Mouse (Mus musculus) left cerebral cortex, postnatal 4 days (tissue): ENCODE measurements around the gene Prmt9. TPM values are rescaled to one million over a fixed set of nuclear protein-coding genes. Genes with fewer than 3 reads are reported as not detected.
A peak's percentile ranks its signal among the peaks of the same experiment; 100 is the strongest.

Experiments used
- DNase-seq: peaks from one replicate; pipeline ENCODE4 v3.0.0-alpha.2; 2022
- intact Hi-C: fragments of 180-260 bp; cut with DNase I; formaldehyde crosslinking; loops from one replicate; pipeline ENCODE4 v1.15.1; 2025
- total RNA-seq, 2 experiments: library from RNA; stranded (reverse); gene quantifications; 2 replicates each; pipeline ENCODE4 v1.2.3; 2021

Prmt9 gene
- total RNA-seq: 10 to 100 TPM; 28.0 to 29.4 TPM

GRCm38 (mm10) chr8:77549121-77549706 lies at the start of gene Prmt9:
Gene Prmt9 (plus strand): TSS chr8:77549397.
- DNase-seq: peak; percentile 91
- intact Hi-C loops: no loop called here

- intact Hi-C loops: no loop called here
- no peak for DNase-seq
These were observed 48.9 kb upstream of the Prmt9 start for GRCm38 (mm10) chr8:77500264-77500663.

- DNase-seq: no peak
- intact Hi-C loops: no loop called here
These were observed 48.1 kb upstream of the Prmt9 start for GRCm38 (mm10) chr8:77501131-77501530.

- intact Hi-C loops: no loop called here
- DNase-seq: no peak
These were observed 46.6 kb upstream of the Prmt9 start for GRCm38 (mm10) chr8:77502547-77502946.

GRCm38 (mm10) chr8:77506539-77506938 lies 42.7 kb upstream of the Prmt9 start:
- intact Hi-C loops: no loop called here
- no peak for DNase-seq

- no peak for DNase-seq
- intact Hi-C loops: no loop called here
These were observed 41.6 kb upstream of the Prmt9 start for GRCm38 (mm10) chr8:77507510-77508035.

- intact Hi-C loops: no loop called here
- DNase-seq: no peak
These were observed 40.2 kb upstream of the Prmt9 start for GRCm38 (mm10) chr8:77509044-77509443.

- DNase-seq: no peak
- intact Hi-C loops: no loop called here
These were observed 38.8 kb upstream of the Prmt9 start for GRCm38 (mm10) chr8:77510426-77510825.

- DNase-seq: no peak
- intact Hi-C loops: no loop called here
These were observed 37.3 kb upstream of the Prmt9 start for GRCm38 (mm10) chr8:77511750-77512493.

GRCm38 (mm10) chr8:77515201-77515600 lies 34.0 kb upstream of the Prmt9 start:
- intact Hi-C loops: loop anchor here (5.0 kb wide), 1 partner anchor 93 kb away; no protein-coding TSS in a partner anchor
- DNase-seq: peak; percentile 21

GRCm38 (mm10) chr8:77515786-77516185 lies 33.4 kb upstream of the Prmt9 start:
- intact Hi-C loops: loop anchor here (5.0 kb wide), 1 partner anchor 93 kb away; no protein-coding TSS in a partner anchor
- peak; percentile 15 for DNase-seq

- DNase-seq: no peak
- intact Hi-C loops: loop anchor here (5.0 kb wide), 1 partner anchor 95 kb away; no protein-coding TSS in a partner anchor
These were observed 32.4 kb upstream of the Prmt9 start for GRCm38 (mm10) chr8:77516845-77517244.

- intact Hi-C loops: loop anchor here (5.0 kb wide), 1 partner anchor 95 kb away; no protein-coding TSS in a partner anchor
- DNase-seq: peak; percentile 78
These were observed 31.6 kb upstream of the Prmt9 start, which contains the start of gene Arhgap10 for GRCm38 (mm10) chr8:77517301-77518200. Gene Arhgap10 (minus strand): TSS chr8:77517953.

- intact Hi-C loops: loop anchor here (5.0 kb wide), 1 partner anchor 96 kb away; no protein-coding TSS in a partner anchor
- no peak for DNase-seq
These were observed 30.7 kb upstream of the Prmt9 start for GRCm38 (mm10) chr8:77518201-77519115.

GRCm38 (mm10) chr8:77520601-77521000 lies 28.6 kb upstream of the Prmt9 start:
- no peak for DNase-seq
- intact Hi-C loops: no loop called here

GRCm38 (mm10) chr8:77521028-77521785 lies 28.0 kb upstream of the Prmt9 start:
- DNase-seq: no peak
- intact Hi-C loops: no loop called here

- no peak for DNase-seq
- intact Hi-C loops: no loop called here
These were observed 26.2 kb upstream of the Prmt9 start for GRCm38 (mm10) chr8:77522984-77523383.

- DNase-seq: no peak
- intact Hi-C loops: no loop called here
These were observed 25.1 kb upstream of the Prmt9 start for GRCm38 (mm10) chr8:77524018-77524615.
